Mouse (Mus musculus): ENCODE measurements around the gene Dmrta1.
"Not testable (repeated sequence)": the region's sequence is repeated elsewhere in the genome, so short reads cannot be mapped to it uniquely, and the experiment has no call there.

The Dmrta1 gene

DNA sequence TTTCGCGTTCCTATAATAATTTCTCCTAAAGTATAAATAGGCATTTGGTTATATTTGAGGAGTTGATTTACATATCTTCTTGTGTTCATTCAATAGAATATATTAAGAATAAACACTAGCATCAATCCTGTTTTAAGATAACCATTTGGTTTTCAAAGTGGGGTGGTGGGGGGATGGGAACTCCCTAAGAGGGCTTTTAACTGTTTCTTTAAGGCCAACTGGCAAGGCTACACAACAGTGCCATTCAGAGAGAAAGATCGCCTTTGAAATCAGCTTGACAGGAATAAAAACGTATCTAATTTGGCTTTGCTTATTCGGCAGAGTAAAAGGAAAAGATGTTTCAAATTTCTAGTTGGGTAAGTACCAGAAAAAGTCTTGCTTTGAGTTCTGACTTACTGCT lies at the start of gene Dmrta1:
Dmrta1 (plus strand) TSS at position 242 of the 400 bp plus-strand sequence.
- DNase-seq (ENCODE audit: low spot score in 2 of 2): no peak

DNA sequence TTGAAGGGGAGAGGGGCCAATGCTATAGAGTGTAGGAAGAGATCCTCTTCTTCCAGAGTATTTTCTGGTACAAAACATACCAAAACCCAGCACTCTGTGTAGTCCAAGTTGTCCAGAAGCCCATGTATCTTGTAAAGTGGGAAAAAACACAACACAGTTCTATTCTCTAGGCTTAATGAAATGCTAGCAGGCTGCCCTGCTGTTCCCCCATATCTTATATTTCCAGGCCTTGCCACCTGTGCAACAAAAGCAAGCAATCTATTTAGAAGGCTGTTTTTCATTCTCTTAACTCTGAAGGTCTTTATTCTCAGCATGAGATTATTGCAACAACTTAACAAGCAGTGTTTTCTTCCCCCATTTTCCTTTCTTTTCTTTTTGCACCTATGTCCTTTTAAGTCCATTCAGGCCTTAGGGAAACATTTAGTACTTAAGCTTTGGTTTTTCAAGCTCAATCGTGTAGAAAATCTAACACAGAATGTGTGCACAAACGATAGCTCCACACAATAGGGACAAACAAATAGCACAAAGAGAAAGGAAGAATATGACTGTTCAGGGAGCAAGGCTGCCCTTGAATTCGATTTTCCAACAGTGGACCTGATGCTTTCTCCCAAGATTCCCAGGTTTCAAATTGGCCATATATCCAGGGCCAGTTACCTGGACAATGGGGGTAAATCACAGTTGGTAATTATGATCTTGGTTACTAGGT lies 48.7 kb upstream of the Dmrta1 start:
- DNase-seq (ENCODE audit: low spot score in 2 of 2): no peak

GRCm38 (mm10) chr4:89631560-89631959 lies 47.7 kb upstream of the Dmrta1 start:
- DNase-seq (ENCODE audit: low spot score in 2 of 2): no peak

DNA sequence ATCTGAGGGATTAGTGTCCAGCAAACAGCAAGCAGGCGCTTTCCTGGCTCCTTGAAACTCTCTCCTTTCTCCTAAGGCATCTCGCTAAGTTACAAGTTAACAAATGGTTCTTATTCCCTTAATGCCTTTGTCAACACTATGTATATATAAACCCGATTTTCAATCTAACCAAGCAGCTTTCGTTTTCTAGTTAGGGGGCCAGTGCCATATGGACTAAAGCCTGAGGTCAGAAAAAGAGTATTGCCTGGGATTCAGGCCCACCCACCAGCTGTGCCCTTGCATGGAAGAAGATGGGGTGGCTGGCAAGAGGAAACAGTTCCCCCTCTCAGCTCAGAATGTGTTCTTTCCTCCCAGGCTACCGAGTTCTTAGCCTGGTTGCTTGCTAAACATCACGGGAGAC lies 40.6 kb upstream of the Dmrta1 start:
- DNase-seq (ENCODE audit: low spot score in 2 of 2): no peak

DNA sequence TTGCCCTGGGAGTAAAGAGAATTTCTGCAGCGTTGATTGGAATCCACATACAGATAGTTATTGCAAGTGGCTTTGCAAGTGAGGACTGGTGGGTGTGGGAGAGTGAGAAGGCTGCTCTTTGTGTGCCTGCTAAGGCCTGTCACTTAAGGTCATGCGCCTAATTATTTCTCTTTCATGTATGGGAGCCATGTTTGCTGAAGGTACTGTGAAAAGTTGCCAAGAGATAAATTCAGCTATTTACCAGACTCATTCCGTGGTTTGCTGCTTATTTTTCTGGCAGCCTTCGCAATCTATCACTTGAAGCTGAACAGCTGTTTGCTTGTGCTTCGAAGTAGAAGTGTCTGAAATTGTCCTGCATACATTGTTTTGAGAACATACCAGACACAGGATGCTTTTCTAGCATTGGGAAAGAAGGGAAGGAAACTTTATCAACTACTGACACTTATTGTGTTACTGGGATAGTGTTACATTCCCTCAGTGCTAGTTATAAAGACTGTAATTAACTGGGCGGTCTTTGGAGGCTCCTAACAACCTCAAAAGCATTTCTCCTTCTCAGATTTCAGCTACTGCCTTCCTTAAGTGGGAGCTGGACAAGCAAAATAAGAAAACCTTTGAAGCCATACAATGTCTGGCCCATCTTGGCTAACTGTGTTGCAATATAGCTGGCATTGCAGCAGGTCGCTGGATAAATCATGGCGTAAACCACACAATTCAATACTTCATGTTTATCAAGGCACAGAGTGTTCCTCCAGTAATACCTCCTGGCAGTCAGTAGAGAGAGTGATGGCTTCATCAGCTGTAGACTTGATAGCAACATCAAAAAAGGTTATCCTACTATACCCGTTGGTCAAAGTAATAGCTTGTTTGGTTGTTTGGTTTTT lies 34.8 kb upstream of the Dmrta1 start:
- DNase-seq (ENCODE audit: low spot score in 2 of 2): no peak

DNA sequence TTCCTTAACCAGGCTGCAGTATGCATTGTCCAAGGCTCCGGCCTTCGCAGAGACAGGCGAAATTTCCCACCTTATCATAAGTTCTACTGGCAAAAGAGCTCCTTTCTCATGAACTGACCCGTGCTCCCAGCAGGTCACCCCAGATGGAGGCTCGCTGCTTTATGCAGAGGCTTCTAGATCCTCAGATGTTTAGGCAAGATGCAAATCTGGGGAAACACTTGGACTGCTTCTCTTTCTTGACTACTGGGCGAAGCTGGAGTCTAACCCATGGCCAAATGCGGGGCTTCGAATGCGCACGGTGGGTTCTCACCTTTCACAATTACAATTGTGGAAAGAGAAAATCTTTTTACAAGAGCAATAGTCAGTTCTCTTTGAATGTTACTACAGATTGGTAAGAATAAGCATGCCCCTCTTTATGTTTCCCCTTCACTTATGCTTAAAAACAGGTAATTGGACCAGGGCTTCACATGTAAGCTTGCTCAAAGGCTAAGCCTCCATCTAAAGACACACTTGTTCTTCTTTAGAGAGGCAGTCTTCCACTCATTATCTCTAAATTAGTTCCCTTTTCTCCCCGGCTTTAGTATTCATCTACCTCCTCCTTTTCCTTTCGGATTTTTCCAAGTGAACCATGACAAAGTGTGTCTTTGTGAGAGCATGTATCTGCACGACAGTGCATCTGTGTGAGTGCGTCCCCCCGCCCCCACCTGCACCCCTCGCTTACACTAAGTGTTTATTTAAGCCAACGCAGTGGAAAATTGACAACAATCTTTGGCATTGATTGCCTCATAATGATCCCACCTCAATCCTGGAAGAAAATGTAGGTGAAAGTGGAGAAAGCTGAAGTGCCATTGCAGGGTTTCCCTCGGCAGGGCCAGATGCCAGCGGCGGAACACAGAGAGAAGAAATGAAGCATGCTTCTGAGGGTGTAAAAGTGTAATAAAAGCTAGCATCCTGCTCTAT lies 28.6 kb upstream of the Dmrta1 start:
- no peak for DNase-seq (ENCODE audit: low spot score in 2 of 2)

DNA sequence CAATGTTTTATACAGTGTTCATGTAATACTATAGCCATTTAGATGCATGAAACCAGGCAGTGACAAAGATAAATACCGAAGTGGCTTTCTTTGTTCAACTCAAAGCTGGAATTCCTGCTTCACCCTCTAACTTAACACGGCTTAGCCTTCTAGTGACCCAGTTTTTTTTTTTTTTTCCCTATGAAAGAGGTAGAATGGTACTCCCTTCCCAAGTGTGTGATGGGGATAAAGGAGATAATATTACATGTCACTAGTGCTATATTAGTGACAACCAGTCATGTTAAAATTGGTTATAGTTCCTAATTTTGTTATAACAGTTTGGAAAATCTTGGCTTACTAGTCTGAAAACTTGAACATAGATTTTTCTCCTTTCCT lies 27.9 kb upstream of the Dmrta1 start:
- no peak for DNase-seq (ENCODE audit: low spot score in 2 of 2)

GRCm38 (mm10) chr4:89651779-89652178 lies 27.5 kb upstream of the Dmrta1 start:
- DNase-seq (ENCODE audit: low spot score in 2 of 2): no peak

GRCm38 (mm10) chr4:89663406-89663805 lies 15.8 kb upstream of the Dmrta1 start:
- DNase-seq (ENCODE audit: low spot score in 2 of 2): no peak

- no peak for DNase-seq (ENCODE audit: low spot score in 2 of 2)
Measured at GRCm38 (mm10) chr4:89674711-89675110, 4.5 kb upstream of the Dmrta1 start.

GRCm38 (mm10) chr4:89677903-89678302 lies 1.3 kb upstream of the Dmrta1 start:
- DNase-seq (ENCODE audit: low spot score in 2 of 2): no peak

DNA sequence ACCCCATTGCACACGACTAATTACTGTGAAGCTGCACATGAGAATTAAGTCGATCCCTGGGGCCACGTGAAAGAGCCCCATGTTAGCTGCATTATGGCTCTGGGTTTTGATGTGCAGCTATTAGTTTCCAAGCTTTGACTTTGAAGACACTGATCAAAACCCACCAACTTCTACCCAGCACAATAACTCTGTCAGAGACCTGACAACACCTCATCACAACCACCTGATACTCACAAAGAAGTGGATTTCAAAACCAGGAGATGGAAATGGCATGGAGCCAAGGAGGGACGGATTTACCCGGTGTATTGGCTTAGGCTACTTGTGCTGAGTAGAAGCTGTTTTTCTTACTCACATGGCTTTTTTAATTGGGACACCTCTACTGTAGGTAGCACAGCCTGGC lies 523 bp upstream of the Dmrta1 start:
- DNase-seq (ENCODE audit: low spot score in 2 of 2): no peak

DNA sequence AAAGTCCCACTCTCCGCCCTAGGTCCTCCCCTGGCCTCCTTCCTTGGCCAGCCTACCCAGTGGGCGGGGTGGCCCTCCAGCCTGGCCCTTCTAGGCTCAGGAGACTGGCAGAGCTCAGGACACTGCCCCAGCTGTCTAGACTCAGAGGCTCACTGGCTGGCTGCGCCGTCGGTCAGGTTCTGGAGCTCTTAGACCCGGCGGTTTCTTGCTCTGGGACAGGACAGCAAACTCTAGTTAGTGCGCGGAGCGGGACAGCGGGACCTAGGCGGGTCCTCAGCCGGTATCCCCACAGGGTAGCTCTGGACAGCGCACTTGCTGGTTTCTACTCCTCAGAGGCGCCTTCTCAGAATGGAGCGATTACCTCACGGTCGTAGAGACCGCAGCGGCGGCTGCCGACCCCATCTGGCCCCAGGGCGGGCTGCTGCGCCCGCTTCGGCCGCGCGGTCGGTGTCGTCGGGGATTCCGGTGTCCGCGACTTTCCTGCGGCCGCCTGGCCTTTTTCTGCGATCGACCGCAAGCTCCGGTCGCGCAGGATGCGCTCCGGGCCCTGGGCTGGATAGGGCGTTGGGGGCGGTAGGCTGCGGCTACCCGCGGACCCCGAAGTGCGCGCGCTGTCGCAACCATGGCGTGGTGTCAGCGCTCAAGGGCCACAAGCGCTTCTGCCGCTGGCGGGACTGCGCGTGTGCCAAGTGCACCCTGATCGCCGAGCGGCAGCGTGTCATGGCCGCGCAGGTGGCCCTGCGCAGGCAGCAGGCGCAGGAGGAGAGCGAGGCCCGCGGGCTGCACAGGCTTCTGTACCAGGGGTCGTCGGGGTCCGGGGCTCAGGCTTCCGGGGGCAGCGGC lies 8.9 kb downstream of the Dmrta1 start:
- DNase-seq (ENCODE audit: low spot score in 2 of 2): peak; percentile 11 to 41

- no peak for DNase-seq (ENCODE audit: low spot score in 2 of 2)
Measured at GRCm38 (mm10) chr4:89688804-89689497, 9.7 kb downstream of the Dmrta1 start.

- DNase-seq (ENCODE audit: low spot score in 2 of 2): no peak
Measured at GRCm38 (mm10) chr4:89691936-89692335, 12.7 kb downstream of the Dmrta1 start.

GRCm38 (mm10) chr4:89692780-89693179 lies 13.5 kb downstream of the Dmrta1 start:
- DNase-seq (ENCODE audit: low spot score in 2 of 2): no peak

GRCm38 (mm10) chr4:89695589-89695988 lies 16.4 kb downstream of the Dmrta1 start:
- no peak for DNase-seq (ENCODE audit: low spot score in 2 of 2)

DNA sequence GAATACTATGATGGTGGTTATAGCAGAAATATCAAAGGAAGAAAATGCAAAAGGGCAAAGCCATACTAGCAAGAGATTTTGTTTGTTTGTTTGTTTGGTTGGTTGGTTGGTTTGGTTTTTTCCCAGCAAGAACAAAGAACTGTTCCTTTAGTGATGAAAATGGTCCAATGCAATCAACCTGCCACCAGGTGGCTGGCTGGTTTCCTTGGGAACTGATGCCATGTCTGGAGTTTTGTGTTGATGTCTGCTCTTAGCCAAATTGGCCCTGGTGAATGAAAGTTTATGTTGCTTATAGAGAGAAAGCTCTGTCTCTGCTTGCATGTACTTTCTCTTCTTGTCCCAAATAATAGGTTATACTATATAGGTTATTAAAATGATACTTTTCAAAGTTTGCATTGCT lies 18.7 kb downstream of the Dmrta1 start:
- no peak for DNase-seq (ENCODE audit: low spot score in 2 of 2)

DNA sequence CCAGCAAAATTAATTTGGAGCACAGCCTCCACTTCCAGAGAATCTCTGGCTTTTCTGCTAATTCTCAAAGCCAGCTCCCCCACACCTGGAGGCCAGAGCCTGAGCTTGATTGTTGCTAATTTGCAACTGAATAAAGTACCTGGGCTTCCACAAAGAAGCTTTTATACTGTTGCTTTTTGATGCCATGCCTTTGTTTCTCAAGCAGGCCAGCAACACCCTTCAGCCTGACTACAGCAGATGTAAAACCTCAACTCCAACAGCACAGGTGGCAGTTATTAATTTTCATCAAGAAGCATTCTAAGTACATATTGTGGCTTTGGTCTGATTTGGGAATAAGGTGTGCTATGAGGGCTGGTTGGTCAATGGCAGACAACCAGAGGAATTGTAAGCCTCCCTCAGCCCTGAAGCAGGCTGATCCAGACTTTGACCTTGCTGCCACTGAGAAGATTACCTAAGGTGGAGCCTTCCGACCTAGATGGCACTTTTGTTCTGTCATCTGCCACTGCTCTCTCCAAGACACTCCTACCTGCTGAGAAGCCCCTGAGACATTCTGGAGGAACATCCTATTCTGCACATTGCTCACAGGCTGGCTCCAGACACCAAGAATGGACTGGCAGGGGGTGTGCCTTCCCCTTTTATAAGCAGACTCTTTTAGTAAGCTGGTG lies 44.4 kb downstream of the Dmrta1 start:
- not testable (repeated sequence) for DNase-seq (ENCODE audit: low spot score in 2 of 2)

All from frontal cortex, postnatal 10 days (tissue).